Mouse (Mus musculus) CH12.LX (cell line): ENCODE results near the gene Gm21976. TPM values are rescaled to one million over a fixed set of nuclear protein-coding genes. Genes with fewer than 3 reads are reported as not detected.

Experiments
- DNase-seq: peaks from one replicate; pipeline ENCODE4 v3.0.0-alpha.2; 2013; ENCODE audit errors: extremely low read depth
- H3K27ac ChIP-seq: 2 replicates; pipeline ENCODE4 v1.5.1; 2012; ENCODE audit warnings: low read depth, mild to moderate bottlenecking, control low read depth, moderate library complexity; ENCODE audit not compliant: insufficient read depth
- H3K27me3 ChIP-seq: replicated peaks from 2 replicates; pipeline ENCODE3; 2012; ENCODE audit warnings: inconsistent platforms
- H3K36me3 ChIP-seq, 2 experiments: replicated peaks in 1 of 2; 2 replicates each; pipeline versions ENCODE3 to v1.6.1; 2012; ENCODE audit warnings: inconsistent platforms in 1 of 2, low read length in 1 of 2, mild to moderate bottlenecking in 1 of 2, mixed read lengths in 1 of 2, moderate library complexity in 1 of 2; ENCODE audit not compliant: control insufficient read depth in 1 of 2, insufficient read depth in 1 of 2
- H3K4me1 ChIP-seq, 2 experiments: 2 replicates each; pipeline ENCODE4 v1.6.1; 2012; ENCODE audit warnings: inconsistent platforms in 1 of 2, moderate library complexity in 1 of 2; ENCODE audit not compliant: insufficient read depth in 2 of 2, control insufficient read depth in 1 of 2
- H3K4me2 ChIP-seq: 2 replicates; pipeline ENCODE4 v1.6.1; 2012; ENCODE audit warnings: low read depth, mild to moderate bottlenecking, control low read depth; ENCODE audit not compliant: poor library complexity, insufficient read depth, severe bottlenecking
- H3K4me3 ChIP-seq, 3 experiments: fragments of 150-350 bp in 1 of 3; sonication (generic) in 1 of 3; replicated peaks in 1 of 3; 2 replicates each; pipeline versions ENCODE3 to v1.5.1; 2011 to 2012; ENCODE audit warnings: low read depth in 2 of 3, low read length in 2 of 3, mild to moderate bottlenecking in 2 of 3, moderate library complexity in 2 of 3, control low read depth in 1 of 3, improper control_type of control experiment in 1 of 3, inconsistent platforms in 1 of 3, mixed read lengths in 1 of 3; ENCODE audit not compliant: poor library complexity in 1 of 3
- H3K79me2 ChIP-seq: replicated peaks from 2 replicates; pipeline ENCODE4 v1.6.1; 2012; ENCODE audit warnings: mild to moderate bottlenecking, moderate library complexity; ENCODE audit not compliant: control insufficient read depth, poor library complexity, insufficient read depth, severe bottlenecking; ENCODE audit errors: extremely low read depth
- H3K9ac ChIP-seq: 2 replicates; pipeline ENCODE4 v1.6.1; 2012; ENCODE audit warnings: low read depth, mild to moderate bottlenecking, control low read depth, moderate library complexity; ENCODE audit not compliant: insufficient read depth
- H3K9me3 ChIP-seq: replicated peaks from 2 replicates; pipeline ENCODE3; 2012; ENCODE audit warnings: low read length, inconsistent platforms, mixed read lengths
- CTCF ChIP-seq, 2 experiments: IDR thresholded peaks in 1 of 2; conservative IDR thresholded peaks in 1 of 2; 2 replicates each; pipeline ENCODE4 v1.5.1; 2011 to 2012; ENCODE audit warnings: low read depth in 2 of 2, low read length in 2 of 2, improper control_type of control experiment in 1 of 2, inconsistent platforms in 1 of 2, mild to moderate bottlenecking in 1 of 2, moderate library complexity in 1 of 2
- ELF1 ChIP-seq: IDR thresholded peaks from 2 replicates; pipeline ENCODE4 v1.6.1; 2014; ENCODE audit warnings: low read depth, mild to moderate bottlenecking, inconsistent platforms, low read length, improper control_type of control experiment
- GABPA ChIP-seq: IDR thresholded peaks from 2 replicates; pipeline ENCODE4 v1.6.1; 2012; ENCODE audit warnings: low read depth, low read length, improper control_type of control experiment, inconsistent platforms; ENCODE audit not compliant: insufficient replicate concordance
- IRF4 ChIP-seq: IDR thresholded peaks from 2 replicates; pipeline ENCODE4 v1.6.1; 2014; ENCODE audit warnings: low read depth, mild to moderate bottlenecking, inconsistent platforms, low read length, improper control_type of control experiment
- JUN ChIP-seq: IDR thresholded peaks from 2 replicates; pipeline ENCODE4 v1.6.1; 2011; ENCODE audit warnings: low read depth, mild to moderate bottlenecking, low read length, improper control_type of control experiment, moderate library complexity; ENCODE audit not compliant: insufficient read depth
- JUND ChIP-seq: conservative IDR thresholded peaks from 2 replicates; pipeline ENCODE4 v1.6.1; 2011; ENCODE audit warnings: low read depth, low read length, improper control_type of control experiment
- MEF2A ChIP-seq: IDR thresholded peaks from 2 replicates; pipeline ENCODE4 v1.6.1; 2014; ENCODE audit warnings: low read depth, mild to moderate bottlenecking, inconsistent platforms, low read length, improper control_type of control experiment, borderline replicate concordance
- MXI1 ChIP-seq: IDR thresholded peaks from 2 replicates; pipeline ENCODE4 v1.6.1; 2011; ENCODE audit warnings: mild to moderate bottlenecking, low read depth, low read length, improper control_type of control experiment
- MYC ChIP-seq: IDR thresholded peaks from 2 replicates; pipeline ENCODE4 v1.6.1; 2011; ENCODE audit warnings: low read depth, mild to moderate bottlenecking, improper control_type of control experiment, low read length
- PAX5 ChIP-seq: IDR thresholded peaks from 2 replicates; pipeline ENCODE4 v1.6.1; 2012; ENCODE audit warnings: low read length, inconsistent platforms, mixed read lengths
- POLR2A ChIP-seq: IDR thresholded peaks from 2 replicates; pipeline ENCODE4 v1.6.1; 2011; ENCODE audit warnings: low read depth, mild to moderate bottlenecking, improper control_type of control experiment, low read length
- POLR2AphosphoS2 ChIP-seq: IDR thresholded peaks from 2 replicates; pipeline ENCODE4 v1.6.1; 2011; ENCODE audit warnings: low read depth, low read length, improper control_type of control experiment
- RCOR1 ChIP-seq: conservative IDR thresholded peaks from 2 replicates; pipeline ENCODE4 v1.6.1; 2012; ENCODE audit warnings: low read depth, mild to moderate bottlenecking, inconsistent platforms, low read length, improper control_type of control experiment
- TCF12 ChIP-seq: IDR thresholded peaks from 2 replicates; pipeline ENCODE4 v1.6.1; 2014; ENCODE audit warnings: low read depth, mild to moderate bottlenecking, inconsistent platforms, low read length, improper control_type of control experiment
- ZNF384 ChIP-seq: IDR thresholded peaks from 2 replicates; pipeline ENCODE4 v1.6.1; 2012; ENCODE audit warnings: low read depth, low read length, improper control_type of control experiment, inconsistent platforms
- dilution Hi-C: fragments of 300-500 bp; cut with MboI; formaldehyde crosslinking; loops from 2 replicates; pipeline ENCODE4 v1.14.3; 2020; ENCODE audit warnings: low sequenced_read_pairs; ENCODE audit not compliant: extremely low pct_unique_long_range_greater_than_20kb, extremely low pct_ligation_motif_present
- in situ Hi-C: fragments of 300-500 bp; cut with MboI; formaldehyde crosslinking; loops from 3 replicates; pipeline ENCODE4 v1.14.3; 2019; ENCODE audit warnings: low sequenced_read_pairs, low pct_ligation_motif_present, low pct_unique_long_range_greater_than_20kb, mixed read lengths
- polyA plus RNA-seq: library from polyadenylated mRNA; unstranded; fragments of >175 nt; gene quantifications from 2 replicates; pipeline ENCODE4 v1.2.1, GENCODE M21; 2012; ENCODE audit warnings: low read depth; ENCODE audit not compliant: insufficient read length
- total RNA-seq, 2 experiments: library from RNA; depleted of rRNA; stranded (reverse); fragments of 300-350 nt in 1 of 2; fragments of >200 nt in 1 of 2; gene quantifications; 2 replicates each; pipeline ENCODE4 v1.2.3; 2012 to 2014

The Gm21976 gene
- total and polyA plus RNA-seq, 3 experiments = not detected

GRCm38 (mm10) chr13:98353709-98354089 is 74.0 kb downstream of the Gm21976 start:
- no peak overlapping the region for H3K4me3 ChIP-seq
- no peak overlapping the region for H3K4me2 ChIP-seq
- peaks cover 6 to 17% of the 10 kb centered on the region in 2 experiments for H3K4me1 ChIP-seq
- in situ Hi-C loops = no loop called here
- H3K9me3 ChIP-seq = peaks cover 16% of the 10 kb centered on the region
- H3K27me3 ChIP-seq = no peaks in the 10 kb centered on the region
- TF ChIP-seq GABPA (no peak), RCOR1 (no peak)
- TF ChIP-seq, all 38 proteins: peak for 0
- H3K36me3 ChIP-seq = no peaks in the 10 kb centered on the region
- H3K79me2 ChIP-seq = no peaks in the 10 kb centered on the region
- no peak for DNase-seq
- H3K9ac ChIP-seq = no peak overlapping the region
- no peak overlapping the region for H3K27ac ChIP-seq
- dilution Hi-C loops = no loop called here

- Histone ChIP-seq H3K4me1 (peaks cover 4 to 12% of the 10 kb centered on the region in 2 experiments), H3K36me3 (no peaks in the 10 kb centered on the region), H3K4me2 (no peak within 1 kb of the TSS), H3K79me2 (no peaks in the 10 kb centered on the region), H3K9ac (no peak within 1 kb of the TSS), H3K4me3 (no peak within 1 kb of the TSS), H3K27ac (no peak within 1 kb of the TSS), H3K27me3 (no peaks in the 10 kb centered on the region), H3K9me3 (peaks cover 16% of the 10 kb centered on the region)
- no peak for TF ChIP-seq MXI1
- TF ChIP-seq POLR2AphosphoS2 = no peak
- TF ChIP-seq GABPA = no peak
- TF ChIP-seq CTCF (conservative IDR thresholded peaks at IDR 0.05 in 1 of 2, IDR thresholded peaks at IDR 0.05 in 1 of 2; ENCODE audit: low read depth in 2 of 2, low read length in 2 of 2) = no peak
- TF ChIP-seq JUND = no peak
- no peak for TF ChIP-seq MEF2A
- no peak for TF ChIP-seq RCOR1
- no peak for TF ChIP-seq PAX5
- no peak for TF ChIP-seq IRF4
- no peak for TF ChIP-seq TCF12
- no peak for TF ChIP-seq JUN
- no peak for TF ChIP-seq ELF1
- no peak for TF ChIP-seq POLR2A
- no peak for TF ChIP-seq ZNF384
- no peak for TF ChIP-seq MYC
- dilution Hi-C loops (no loop called here), in situ Hi-C loops (no loop called here)
- no peak for DNase-seq
Measured at GRCm38 (mm10) chr13:98354090-98354801, 74.6 kb downstream of the Gm21976 start, which contains the start of gene Foxd1. TSS of gene Foxd1 (plus strand) at chr13:98354242.
